Mouse (Mus musculus) stomach, embryonic 14.5 days (tissue): Measurements from ENCODE around the gene Chchd10. TPM values are rescaled to one million over a fixed set of nuclear protein-coding genes. Genes with fewer than 3 reads are reported as not detected.

Experiments
- polyA plus RNA-seq: library from polyadenylated mRNA; unstranded; fragments of >200 nt; fragmentation: Nextera tagmentation; extraction: Ambion mirVana; gene quantifications from 2 replicates; pipeline ENCODE4 v1.2.1, GENCODE M21; 2014

The Chchd10 gene
- polyA plus RNA-seq, 1 experiment from 2014 or later, result 47.6 TPM

Other genes with a start within 250 kb of the Chchd10 start
- gene Cabin1, start 168.8 kb upstream of the Chchd10 start, polyA plus RNA-seq, result 42.7 and 49.0 TPM in 2 replicates
- 65.3 and 65.5 TPM in 2 replicates for gene Ddt, start 159.7 kb upstream of the Chchd10 start, polyA plus RNA-seq
- gene Gm20441, start 152.2 kb upstream of the Chchd10 start, polyA plus RNA-seq, result not detected in 2 replicates
- 46.5 and 48.5 TPM in 2 replicates for gene Gstt3, start 151.7 kb upstream of the Chchd10 start, polyA plus RNA-seq
- 11.6 and 12.6 TPM in 2 replicates for gene Gstt1, start 134.5 kb upstream of the Chchd10 start, polyA plus RNA-seq
- gene Gstt4, start 110.6 kb upstream of the Chchd10 start, polyA plus RNA-seq, result not detected in 2 replicates
- 43.5 and 47.4 TPM in 2 replicates for gene Gstt2, start 95.7 kb upstream of the Chchd10 start, polyA plus RNA-seq
- gene Mif, start 72.9 kb upstream of the Chchd10 start, polyA plus RNA-seq, result 1,950 and 2,198 TPM in 2 replicates
- 2.3 and 3.3 TPM in 2 replicates for gene Derl3, start 39.7 kb upstream of the Chchd10 start, polyA plus RNA-seq
- 182 and 197 TPM in 2 replicates for gene Smarcb1, start 11.5 kb upstream of the Chchd10 start, polyA plus RNA-seq
- 47.9 and 59.5 TPM in 2 replicates for gene Mmp11, start 3.4 kb downstream of the Chchd10 start, polyA plus RNA-seq
- gene Gm867, start 7.5 kb downstream of the Chchd10 start, polyA plus RNA-seq, result not detected in 2 replicates
- gene Vpreb3, start 9.9 kb downstream of the Chchd10 start, polyA plus RNA-seq, result 0.88 and 1.3 TPM in 2 replicates
- not detected in 2 replicates for gene Gm5134, start 21.4 kb downstream of the Chchd10 start, polyA plus RNA-seq
- 23.2 and 24.8 TPM in 2 replicates for gene Zfp280b, start 99.5 kb downstream of the Chchd10 start, polyA plus RNA-seq
- gene Slc5a4b, start 177.8 kb downstream of the Chchd10 start, polyA plus RNA-seq, result not detected in 2 replicates
- gene Slc5a4a, start 214.3 kb downstream of the Chchd10 start, polyA plus RNA-seq, result not detected in 2 replicates